Mouse (Mus musculus): ENCODE data around the gene Riiad1.

GRCm38 (mm10) chr3:94477981-94478422 is 2.1 kb downstream of the Riiad1 start, which contains the start of gene Celf3:
- no peak for TF ChIP-seq CTCF (IDR thresholded peaks at IDR 0.05; ENCODE audit: control insufficient read depth, insufficient read depth, low read length)
- no peak for TF ChIP-seq POLR2A (IDR thresholded peaks at IDR 0.05; ENCODE audit: borderline replicate concordance, control insufficient read depth, low read depth, low read length)
